Mouse (Mus musculus) ES-E14 (cell line): ENCODE measurements around the gene Tmem120b.

ENCODE experiments used
- HCFC1 ChIP-seq: IDR thresholded peaks from 2 replicates; pipeline ENCODE4 v1.6.1; 2012; ENCODE audit warnings: low read length, inconsistent platforms, borderline replicate concordance; ENCODE audit not compliant: insufficient read depth
- MAFK ChIP-seq: IDR thresholded peaks from 2 replicates; pipeline ENCODE4 v1.6.1; 2014; ENCODE audit warnings: mild to moderate bottlenecking, low read depth, low read length, inconsistent platforms; ENCODE audit not compliant: insufficient read depth
- ZC3H11A ChIP-seq: IDR thresholded peaks from 2 replicates; pipeline ENCODE4 v1.6.1; 2012; ENCODE audit warnings: low read depth, mild to moderate bottlenecking, inconsistent platforms, low read length, borderline replicate concordance
- ZNF384 ChIP-seq: IDR thresholded peaks from 2 replicates; pipeline ENCODE4 v1.6.1; 2012; ENCODE audit warnings: low read depth, low read length, inconsistent platforms

- no peak for TF ChIP-seq HCFC1
- TF ChIP-seq ZNF384 = no peak
- TF ChIP-seq MAFK = no peak
- no peak for TF ChIP-seq ZC3H11A
Observed at GRCm38 (mm10) chr5:123142161-123143157, 74.2 kb downstream of the Tmem120b start, which contains the start of gene Setd1b.
